Mouse (Mus musculus): Measurements from ENCODE around the gene Irf3. TPM values are rescaled to one million over a fixed set of nuclear protein-coding genes. Genes with fewer than 3 reads are reported as not detected.
A peak's percentile ranks its signal among the peaks of the same experiment; 100 is the strongest.

Gene Irf3
- polyA plus RNA-seq, 1 experiment from 2014 or later = 90.4 TPM

DNA sequence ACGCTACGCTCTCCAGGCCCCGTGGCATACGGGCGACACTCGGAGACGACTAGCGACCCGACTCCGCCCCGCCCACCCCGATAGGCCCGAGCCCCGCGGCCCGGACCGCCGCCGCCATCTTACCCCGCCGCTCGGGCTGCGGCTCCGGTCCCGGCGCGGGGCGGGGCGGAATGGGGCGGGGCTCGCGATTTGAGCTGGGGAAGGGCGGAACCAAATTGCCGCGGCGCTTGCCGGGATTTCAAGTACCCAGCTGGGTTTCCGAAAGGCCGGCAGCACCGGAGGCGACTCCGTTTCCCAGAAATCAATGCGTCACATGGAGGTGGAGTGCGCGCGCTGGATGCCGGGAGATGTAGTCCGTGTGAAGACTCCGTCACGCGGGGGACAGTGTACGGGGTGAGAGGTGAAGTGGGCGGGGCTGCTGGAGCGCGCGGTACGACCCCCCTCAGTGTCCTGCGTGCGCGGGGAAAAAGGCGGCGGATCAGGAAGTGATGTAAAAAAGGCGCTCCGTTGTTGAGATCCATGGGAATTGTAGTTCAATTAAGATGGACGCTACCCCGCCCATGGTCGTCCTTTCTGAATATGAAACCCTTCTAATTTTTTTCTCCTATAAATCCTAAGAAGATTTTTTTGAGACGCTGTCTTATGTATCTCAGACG is 18.6 kb downstream of the Irf3 start, which contains the start of gene Scaf1:
TSS of gene Scaf1 (minus strand) at position 407 of the 656 bp plus-strand sequence.
- under 1% methylated on average over 54 of the region's 69 CpGs for WGBS
- Histone ChIP-seq H3K4me3 (ENCODE audit: low read depth, low read length) (peak within 1 kb of the TSS; percentile 75), H3K4me2 (replicated peaks; ENCODE audit: low read depth, low read length) (peak within 1 kb of the TSS; percentile 76), H3K4me1 (ENCODE audit: insufficient read depth, low read depth, low read length) (0 out of 2 replicates have a peak, but pooled peaks cover 5% of the 10 kb centered on the region), H3K27ac (ENCODE audit: low read length) (peak within 1 kb of the TSS; percentile 100), H3K9me3 (ENCODE audit: low read length) (no peaks in the 10 kb centered on the region), H3K9ac (replicated peaks; ENCODE audit: low read depth) (peak within 1 kb of the TSS; percentile 91), H3K27me3 (replicated peaks; ENCODE audit: insufficient read depth, low read length) (no peaks in the 10 kb centered on the region), H3K36me3 (ENCODE audit: insufficient read depth, low read length) (peaks cover 10% of the 10 kb centered on the region; the same call in 1 of the 2 replicates)
- DNase-seq (ENCODE audit: low spot score) = peak; percentile 99
- ATAC-seq = peak; percentile 79
- no peak for TF ChIP-seq CTCF (IDR thresholded peaks at IDR 0.05)
- no peak; the same call in 1 of the 2 replicates for TF ChIP-seq EP300 (IDR thresholded peaks at IDR 0.05)

DNA sequence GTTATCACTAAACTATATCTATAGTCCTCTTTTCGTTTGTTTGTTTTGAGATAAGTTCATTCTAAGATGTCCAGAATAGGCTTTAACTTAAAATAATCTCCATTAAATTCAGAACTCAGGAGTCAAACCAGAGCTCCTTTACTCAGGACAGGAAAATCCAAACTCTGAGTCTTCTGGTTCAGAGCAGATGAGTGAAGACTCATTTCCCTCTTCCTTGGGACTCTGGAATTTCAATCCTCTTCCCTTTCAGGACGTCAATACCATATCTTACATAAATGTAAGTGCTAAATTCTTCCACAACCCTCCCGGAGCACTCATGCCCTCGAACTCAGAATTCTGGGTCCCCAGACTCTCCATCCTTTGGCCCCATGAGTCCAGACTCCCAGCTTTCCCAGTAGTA is 19.3 kb downstream of the Irf3 start:
- Histone ChIP-seq H3K9ac (replicated peaks; ENCODE audit: low read depth) (peak overlapping the region; percentile 62), H3K9me3 (ENCODE audit: low read length) (no peaks in the 10 kb centered on the region), H3K4me3 (ENCODE audit: low read depth, low read length) (peak overlapping the region; percentile 75), H3K36me3 (ENCODE audit: insufficient read depth, low read length) (peaks cover 7% of the 10 kb centered on the region; the same call in 1 of the 2 replicates), H3K4me2 (replicated peaks; ENCODE audit: low read depth, low read length) (peak overlapping the region; percentile 55), H3K27me3 (replicated peaks; ENCODE audit: insufficient read depth, low read length) (no peaks in the 10 kb centered on the region), H3K4me1 (ENCODE audit: insufficient read depth, low read depth, low read length) (0 out of 2 replicates have a peak, but pooled peaks cover 5% of the 10 kb centered on the region), H3K27ac (ENCODE audit: low read length) (peak overlapping the region; percentile 100)
- no peak for TF ChIP-seq EP300 (IDR thresholded peaks at IDR 0.05)
- TF ChIP-seq CTCF (IDR thresholded peaks at IDR 0.05) = no peak
- 2% methylated on average over 4 of the region's 4 CpGs for WGBS
- ATAC-seq = no peak
- DNase-seq (ENCODE audit: low spot score) = no peak

DNA sequence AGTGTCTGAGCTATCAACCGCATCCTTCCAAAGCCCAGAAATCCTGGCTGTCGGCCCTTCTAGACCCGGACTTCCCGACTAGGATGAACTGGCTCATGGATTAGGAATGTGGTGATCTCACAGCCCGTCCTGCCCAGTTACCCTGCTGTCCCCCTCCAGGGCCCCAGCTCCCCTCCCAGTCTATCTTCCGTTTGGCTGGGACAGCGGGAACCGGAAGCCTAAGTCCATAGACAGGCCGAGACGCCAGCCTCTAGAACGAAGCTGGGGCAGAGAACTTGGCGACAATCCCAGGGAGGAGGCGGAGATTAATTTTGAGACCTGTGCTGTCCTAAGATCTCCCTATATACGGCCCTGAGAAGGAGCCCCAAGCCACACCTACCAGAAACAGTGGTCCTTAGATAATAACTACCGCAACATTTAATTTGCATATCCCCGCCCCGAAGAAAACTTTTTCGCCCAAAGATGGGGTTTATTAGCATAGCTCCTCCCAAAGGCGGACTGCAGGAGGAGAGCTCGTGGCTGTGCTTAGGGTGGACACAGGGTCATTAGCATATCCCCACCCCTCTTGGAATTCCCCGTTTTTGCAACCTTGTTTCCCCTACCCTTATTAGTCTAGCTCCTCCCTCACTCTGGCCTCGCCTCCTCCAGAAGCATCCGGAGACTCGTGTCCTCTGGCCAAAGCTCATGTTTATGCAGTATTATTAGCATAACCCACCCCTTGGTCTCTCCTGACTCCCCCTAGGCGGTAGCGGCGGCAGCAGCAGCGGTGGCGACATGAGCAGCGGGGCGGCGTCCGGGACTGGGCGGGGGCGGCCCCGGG is 20.0 kb downstream of the Irf3 start, which contains the start of gene Rras:
TSS of gene Rras (plus strand) at position 720 of the 820 bp plus-strand sequence.
- ATAC-seq (peak; percentile 89), DNase-seq (ENCODE audit: low spot score) (peak; percentile 100)
- 0 out of 2 replicates have a peak, but pooled peaks cover 5% of the 10 kb centered on the region for H3K4me1 ChIP-seq (ENCODE audit: insufficient read depth, low read depth, low read length)
- WGBS = 2% methylated on average over 33 of the region's 36 CpGs
- H3K27me3 ChIP-seq (replicated peaks; ENCODE audit: insufficient read depth, low read length) = no peaks in the 10 kb centered on the region
- peak within 1 kb of the TSS; percentile 59 for H3K4me2 ChIP-seq (replicated peaks; ENCODE audit: low read depth, low read length)
- H3K27ac ChIP-seq (ENCODE audit: low read length) = peak within 1 kb of the TSS; percentile 100
- H3K9me3 ChIP-seq (ENCODE audit: low read length) = no peaks in the 10 kb centered on the region
- peaks cover 6% of the 10 kb centered on the region; the same call in 1 of the 2 replicates for H3K36me3 ChIP-seq (ENCODE audit: insufficient read depth, low read length)
- peak within 1 kb of the TSS; percentile 62 for H3K9ac ChIP-seq (replicated peaks; ENCODE audit: low read depth)
- peak within 1 kb of the TSS; percentile 75 for H3K4me3 ChIP-seq (ENCODE audit: low read depth, low read length)
- TF ChIP-seq CTCF (IDR thresholded peaks at IDR 0.05) (peak; percentile 54), EP300 (IDR thresholded peaks at IDR 0.05) (peak; percentile 85)

DNA sequence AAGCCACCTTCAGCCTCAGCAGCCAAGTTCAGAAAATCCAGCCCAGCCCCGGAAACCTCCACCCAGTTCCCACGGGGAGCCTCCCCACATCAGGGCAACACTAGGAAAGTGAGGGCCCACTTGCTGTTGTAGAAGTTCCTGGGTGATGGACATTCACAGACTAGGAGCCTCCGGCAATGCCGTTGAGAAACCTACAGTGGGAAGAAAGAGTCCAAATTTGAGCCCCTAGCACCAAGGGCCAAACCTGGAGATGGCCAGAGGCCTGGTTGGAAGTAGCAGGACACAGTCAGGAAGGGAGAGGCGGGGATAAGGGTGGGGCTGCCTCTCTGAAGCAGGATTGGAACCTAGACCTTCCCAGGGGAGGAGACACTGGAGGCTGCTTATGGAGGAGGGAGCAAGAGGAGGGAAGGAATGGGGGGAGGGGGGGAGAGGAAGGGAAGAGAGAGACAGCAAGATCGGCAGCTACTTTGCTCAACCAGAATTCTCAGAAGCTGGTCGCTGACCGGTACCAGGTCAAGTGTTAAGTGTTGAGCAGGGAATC is 21.7 kb downstream of the Irf3 start:
- DNase-seq (ENCODE audit: low spot score) (peak; percentile 92), ATAC-seq (no peak)
- peak overlapping the region; percentile 60 for H3K4me3 ChIP-seq (ENCODE audit: low read depth, low read length)
- H3K27me3 ChIP-seq (replicated peaks; ENCODE audit: insufficient read depth, low read length) = no peaks in the 10 kb centered on the region
- H3K4me1 ChIP-seq (ENCODE audit: insufficient read depth, low read depth, low read length) = 0 out of 2 replicates have a peak, but pooled peaks cover 5% of the 10 kb centered on the region
- no peaks in the 10 kb centered on the region for H3K9me3 ChIP-seq (ENCODE audit: low read length)
- H3K9ac ChIP-seq (replicated peaks; ENCODE audit: low read depth) = peak overlapping the region; percentile 46; the same call in 1 of the 2 replicates
- TF ChIP-seq CTCF (IDR thresholded peaks at IDR 0.05) = no peak
- peak; percentile 64 for TF ChIP-seq EP300 (IDR thresholded peaks at IDR 0.05)
- peak overlapping the region; percentile 93 for H3K27ac ChIP-seq (ENCODE audit: low read length)
- 15% methylated on average over 8 of the region's 8 CpGs for WGBS
- peaks cover 6% of the 10 kb centered on the region; the same call in 1 of the 2 replicates for H3K36me3 ChIP-seq (ENCODE audit: insufficient read depth, low read length)
- H3K4me2 ChIP-seq (replicated peaks; ENCODE audit: low read depth, low read length) = peak overlapping the region; percentile 59

DNA sequence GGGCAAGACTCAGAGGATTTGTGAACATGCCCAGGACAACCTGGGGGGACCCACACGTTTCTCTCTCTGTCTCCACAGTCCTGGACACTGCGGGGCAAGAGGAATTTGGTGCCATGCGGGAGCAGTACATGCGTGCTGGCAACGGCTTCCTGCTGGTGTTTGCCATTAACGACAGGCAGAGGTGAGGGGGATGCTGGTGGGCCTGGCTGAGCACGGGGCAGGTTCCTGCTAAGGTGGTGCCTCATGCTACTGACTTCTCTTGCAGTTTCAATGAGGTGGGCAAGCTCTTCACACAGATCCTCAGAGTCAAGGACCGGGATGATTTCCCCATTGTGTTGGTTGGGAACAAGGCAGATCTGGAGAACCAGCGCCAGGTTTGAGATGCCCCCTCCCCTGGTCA is 22.8 kb downstream of the Irf3 start:
- DNase-seq (ENCODE audit: low spot score) (no peak), ATAC-seq (no peak)

More for the DNA sequence above, 22.8 kb downstream of the Irf3 start:
- Histone ChIP-seq H3K9me3 (ENCODE audit: low read length) (no peaks in the 10 kb centered on the region), H3K36me3 (ENCODE audit: insufficient read depth, low read length) (peaks cover 6% of the 10 kb centered on the region; the same call in 1 of the 2 replicates), H3K9ac (replicated peaks; ENCODE audit: low read depth) (no peak overlapping the region), H3K4me3 (ENCODE audit: low read depth, low read length) (no peak overlapping the region), H3K27ac (ENCODE audit: low read length) (no peak overlapping the region), H3K27me3 (replicated peaks; ENCODE audit: insufficient read depth, low read length) (no peaks in the 10 kb centered on the region), H3K4me1 (ENCODE audit: insufficient read depth, low read depth, low read length) (0 out of 2 replicates have a peak, but pooled peaks cover 5% of the 10 kb centered on the region), H3K4me2 (replicated peaks; ENCODE audit: low read depth, low read length) (no peak overlapping the region)
- TF ChIP-seq EP300 (IDR thresholded peaks at IDR 0.05) = no peak
- TF ChIP-seq CTCF (IDR thresholded peaks at IDR 0.05) = no peak
- WGBS = 62% methylated on average over 9 of the region's 9 CpGs

All from lung, postnatal 0 days (tissue).